In genomic region chrX:52738116-52738515, GRCm38 (mm10) we compare ENCODE assay signal across 18 mouse cellular contexts. TPM values are rescaled to one million over a fixed set of nuclear protein-coding genes. Genes with fewer than 3 reads are reported as not detected.
"Had no signal": no experiment of that assay in that cellular context is flagged by ENCODE, and none has a peak within 500 bp of the region (broad histone marks: within the 10 kb centered on the region; RNA-seq: fewer than 3 reads in every experiment).

No protein-coding gene starts in this region.

- H3K4me3 ChIP-seq: limb, embryonic 12.5 days; liver, embryonic 13.5 days; lung, embryonic 15.5 days; megakaryocyte, embryonic 14.5 days; midbrain, embryonic 15.5 days; neural tube, embryonic 12.5 days had no signal

- H3K9ac ChIP-seq: limb, embryonic 12.5 days; liver, embryonic 13.5 days; liver, postnatal 0 days; lung, embryonic 15.5 days; midbrain, embryonic 15.5 days; neural tube, embryonic 12.5 days had no signal

- ATAC-seq: hindbrain, embryonic 16.5 days; inflammation-experienced regulatory T-cells, adult 6 months; liver, postnatal 0 days; midbrain, embryonic 15.5 days had no signal

- H3K4me1 ChIP-seq: limb, embryonic 12.5 days; liver, embryonic 13.5 days; lung, embryonic 15.5 days; megakaryocyte, embryonic 14.5 days; midbrain, embryonic 15.5 days; neural tube, embryonic 12.5 days had no signal

- DNase-seq: layer of hippocampus, adult 9-11 months; layer of hippocampus, postnatal 36 days; liver; liver, embryonic 13.5 days; liver, postnatal 0 days; lung, postnatal 14 days; right cerebral cortex, postnatal 4 days; spleen, adult 18-20 months; thymus, postnatal 36 days had no signal

- H3K9me3 ChIP-seq: limb, embryonic 12.5 days; liver, embryonic 13.5 days; lung, embryonic 15.5 days; megakaryocyte, embryonic 14.5 days; midbrain, embryonic 15.5 days; neural tube, embryonic 12.5 days had no signal

- H3K36me3 ChIP-seq: limb, embryonic 12.5 days; liver, embryonic 13.5 days; lung, embryonic 15.5 days; midbrain, embryonic 15.5 days; neural tube, embryonic 12.5 days had no signal

- H3K27me3 ChIP-seq: megakaryocyte, embryonic 14.5 days; midbrain, embryonic 15.5 days; neural tube, embryonic 12.5 days had no signal

- H3K27ac ChIP-seq: limb, embryonic 12.5 days; liver, embryonic 13.5 days; lung, embryonic 15.5 days; macrophage; midbrain, embryonic 15.5 days; neural tube, embryonic 12.5 days had no signal

- H3K4me2 ChIP-seq: limb, embryonic 12.5 days; liver, embryonic 13.5 days; lung, embryonic 15.5 days; midbrain, embryonic 11.5 days; midbrain, embryonic 15.5 days; neural tube, embryonic 12.5 days had no signal

RNA-seq across cellular contexts. Expression of gene Ccdc160, which starts 52.9 kb away (rescaled TPM):
- polyA plus RNA-seq: inflammation-experienced regulatory T-cells, adult 6 months; macrophage had no signal
